Mouse (Mus musculus) cerebellum, postnatal 25 days (tissue): ENCODE measurements around the gene C2cd5.

ENCODE experiments used
- DNase-seq, 2 experiments: peaks; one replicate each; pipeline ENCODE4 v3.0.0; 2021; ENCODE audit warnings: mixed read lengths in 2 of 2

The C2cd5 gene

DNA sequence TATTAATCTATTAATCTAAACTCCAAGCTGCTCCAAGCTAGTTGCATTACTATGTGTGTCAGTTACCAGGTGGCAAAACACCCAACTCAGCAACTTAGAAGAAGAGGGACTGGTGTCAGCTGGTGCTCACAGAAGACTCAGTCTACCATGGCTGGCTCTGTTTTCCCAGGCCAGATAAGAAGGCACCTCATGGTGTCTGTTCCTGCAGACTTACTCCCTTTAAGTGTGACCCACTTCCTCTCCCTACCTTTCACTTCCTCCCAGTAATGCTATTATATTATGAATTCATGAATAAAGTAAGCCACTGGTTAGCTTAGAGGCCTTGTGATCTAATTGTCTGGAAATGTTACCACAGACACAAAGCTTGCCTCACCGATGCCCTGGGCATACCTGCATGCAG, 132.5 kb downstream of the C2cd5 start:
- no peak for DNase-seq

DNA sequence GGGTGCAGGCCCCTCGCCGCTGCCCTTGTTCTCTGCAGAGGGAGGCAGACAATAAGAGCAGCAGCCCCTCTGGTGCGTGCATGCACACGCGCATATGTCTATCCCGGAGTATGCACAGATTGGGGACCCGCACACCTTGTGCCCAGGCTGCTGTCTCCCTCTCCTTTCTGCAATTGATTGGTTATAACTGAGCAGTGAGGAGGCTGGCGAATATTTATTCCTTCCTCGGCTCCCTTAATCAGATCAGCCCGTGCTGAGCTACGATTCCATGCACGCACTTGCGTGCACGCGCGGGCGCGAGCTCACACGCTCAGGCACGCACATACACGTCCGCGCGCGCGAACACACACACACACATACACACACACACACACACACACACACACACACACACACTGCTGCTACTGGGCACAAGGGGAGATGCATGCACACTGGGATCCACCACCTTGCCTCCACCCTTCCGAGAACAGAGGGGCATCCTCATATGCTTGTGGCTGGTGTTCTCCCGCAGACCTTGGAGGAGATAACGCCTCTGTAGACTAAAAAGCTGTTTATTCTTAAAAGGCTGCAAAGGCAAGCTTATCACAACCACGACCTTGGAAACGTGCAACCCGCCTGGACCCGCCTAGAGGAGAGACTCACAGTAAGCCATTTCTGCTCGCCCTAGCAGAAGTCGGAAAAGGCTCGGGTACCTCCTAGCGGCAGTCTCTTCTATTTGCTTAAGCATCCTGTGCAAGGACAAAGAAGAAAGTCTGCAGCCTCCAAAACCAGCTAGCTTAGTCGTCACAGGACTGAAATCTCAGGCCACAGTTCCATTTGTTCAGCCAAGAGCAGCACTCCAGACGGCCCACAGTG, 135.2 kb downstream of the C2cd5 start:
- peak; percentile 85 to 90 for DNase-seq

DNA sequence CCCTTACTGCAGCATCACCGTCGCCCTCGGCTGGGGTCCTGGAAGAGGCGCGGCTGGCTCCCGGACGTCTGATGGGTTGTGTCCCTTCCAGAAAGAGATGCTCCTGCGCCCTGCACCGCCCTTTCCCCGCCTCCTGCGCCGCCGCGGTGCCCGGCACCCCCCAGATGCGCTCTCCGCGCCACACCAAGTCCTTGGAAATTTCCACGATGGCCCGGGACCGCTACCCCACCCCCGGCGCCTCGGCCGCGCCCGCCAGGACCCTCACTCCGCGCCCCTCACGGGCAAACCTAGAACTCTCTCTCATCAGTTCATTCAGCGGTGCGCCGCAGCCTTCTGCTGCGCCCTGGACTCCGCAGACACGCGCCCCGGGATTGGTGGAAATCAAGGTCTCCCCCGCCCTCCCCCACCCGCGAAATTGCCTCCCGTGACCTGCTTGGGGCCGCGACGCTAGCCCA, 135.8 kb downstream of the C2cd5 start, which contains the start of gene St8sia1:
Gene St8sia1, minus strand, starts transcription at position 377 of the 455 bp plus-strand sequence.
- DNase-seq: peak; percentile 84 to 88

DNA sequence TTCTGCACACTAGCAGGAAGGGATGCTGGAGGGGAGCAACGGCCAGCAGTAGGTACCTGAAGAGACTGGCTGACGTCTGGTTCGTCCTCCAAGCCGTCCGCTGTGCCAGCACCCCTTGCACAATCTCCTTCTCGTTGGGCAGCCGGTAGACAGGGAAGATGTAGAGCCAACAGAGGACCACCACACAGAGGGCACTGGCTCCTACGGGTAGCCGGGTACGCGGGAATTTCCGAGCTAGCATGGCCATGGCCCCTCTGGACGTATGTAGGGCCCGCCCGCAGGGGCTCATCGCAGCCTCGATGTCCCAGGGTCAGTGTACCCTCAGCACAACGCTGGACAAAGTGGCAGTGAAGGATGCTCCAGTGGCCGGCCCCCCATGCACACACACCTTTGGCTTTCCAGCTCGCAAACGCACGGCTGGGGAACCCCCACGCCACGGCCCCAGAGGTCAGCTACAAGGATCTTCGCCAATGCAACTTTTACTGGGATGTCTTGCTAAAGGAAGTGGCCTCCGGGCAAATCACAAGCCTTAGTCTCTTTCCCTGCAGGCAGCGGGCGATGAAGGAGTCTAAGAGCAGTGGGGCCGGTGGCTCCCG, 136.4 kb downstream of the C2cd5 start:
- peak; percentile 63 to 71 for DNase-seq

DNA sequence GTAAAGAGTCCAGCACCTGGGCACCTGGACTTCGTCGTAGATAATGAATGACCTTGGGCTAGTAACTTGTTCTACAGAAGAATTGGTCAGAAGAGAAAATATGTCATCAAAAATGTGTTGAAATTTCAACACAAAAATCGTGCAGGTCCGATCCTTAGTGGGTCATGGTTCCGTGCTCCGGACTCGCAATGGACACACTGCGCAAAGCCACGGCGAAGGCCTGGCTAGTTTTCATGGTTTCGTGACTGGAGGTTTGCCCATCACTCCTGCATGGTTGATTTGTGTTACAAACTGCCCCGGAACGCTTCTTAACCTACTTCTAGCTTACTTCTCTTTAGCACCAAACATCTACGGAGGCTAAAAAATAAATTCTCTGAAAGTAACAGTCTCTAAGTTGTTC, 137.1 kb downstream of the C2cd5 start:
- peak; percentile 61 to 73 for DNase-seq

DNA sequence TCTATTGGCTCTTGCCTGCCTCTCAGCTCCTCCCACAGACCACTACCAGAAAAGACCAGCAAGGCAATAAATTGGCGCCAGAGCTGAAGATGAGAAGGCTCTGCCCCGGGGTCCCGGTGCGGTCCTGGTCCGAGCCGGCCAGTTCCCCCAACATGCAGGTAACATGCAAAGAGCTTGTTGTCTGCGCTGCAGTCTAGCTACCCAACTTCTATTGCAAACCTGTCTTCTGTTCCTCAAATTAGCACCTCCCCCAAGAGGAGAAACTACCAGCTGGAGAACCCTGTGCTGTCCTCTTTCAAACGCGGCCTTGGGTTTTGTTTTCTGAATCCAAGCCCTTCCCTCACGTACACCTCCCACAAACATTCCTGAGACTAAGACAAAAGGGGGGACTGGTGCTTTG, 137.5 kb downstream of the C2cd5 start:
- DNase-seq: peak; percentile 40 to 49

DNA sequence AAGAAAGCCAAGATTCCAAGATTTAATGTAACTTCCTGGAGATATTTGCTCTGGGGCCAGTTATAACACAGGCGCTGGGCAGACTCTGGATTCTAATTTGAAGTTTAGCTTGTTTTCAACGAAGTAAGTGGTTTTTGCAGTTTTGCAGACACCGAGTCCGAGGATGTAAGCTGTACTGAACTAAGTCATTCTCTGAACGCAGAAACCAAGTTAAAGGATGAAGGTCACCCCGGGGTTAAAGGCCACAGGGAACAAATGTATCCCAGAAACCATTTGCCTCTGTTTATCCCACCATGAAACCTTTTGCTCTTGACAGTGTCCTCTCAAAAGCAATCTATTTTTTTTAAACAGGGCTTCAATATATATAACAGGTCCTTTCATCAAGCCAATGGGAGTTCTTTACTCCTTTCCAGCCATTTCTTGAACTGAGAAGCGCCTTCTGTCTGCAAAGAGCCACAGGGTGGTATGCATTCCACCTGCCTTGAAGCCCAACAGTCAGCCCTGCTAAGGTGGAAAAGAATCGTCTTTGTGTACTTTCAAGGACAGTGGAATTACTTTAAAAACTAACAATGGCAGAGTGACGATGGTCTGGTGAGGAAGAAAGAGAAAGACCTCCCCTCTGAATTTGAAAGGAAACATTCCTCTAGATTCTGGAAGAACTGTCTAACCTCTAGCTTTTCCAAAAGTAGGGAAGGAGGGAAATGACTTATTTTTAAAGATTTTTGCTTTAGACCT, 138.1 kb downstream of the C2cd5 start:
- DNase-seq: no peak
